Mouse (Mus musculus) hematopoietic stem cell, adult 5-6 weeks (primary cell): Measurements from ENCODE around the gene BC052040. TPM values are rescaled to one million over a fixed set of nuclear protein-coding genes. Genes with fewer than 3 reads are reported as not detected.

Source experiments
- ATAC-seq, 2 experiments: fragments of 125-278 bp in 1 of 2; replicated peaks in 1 of 2; 2 replicates each; pipeline ENCODE4 v1.8.0; 2016 to 2017; ENCODE audit warnings: inconsistent platforms in 2 of 2, mild to moderate bottlenecking in 2 of 2, moderate number of reproducible peaks in 2 of 2, low read depth in 1 of 2, moderate TSS enrichment in 1 of 2; ENCODE audit not compliant: low FRiP score in 2 of 2, poor library complexity in 2 of 2, severe bottlenecking in 2 of 2, insufficient read depth in 1 of 2, low TSS enrichment in 1 of 2
- total RNA-seq: library from RNA; stranded (forward); fragments of 172-1452, 232-1000 nt; gene quantifications from 2 replicates; pipeline ENCODE4 v1.2.3, GENCODE M21; 2017

Gene BC052040
- total RNA-seq, 1 experiment from 2014 or later, result 8.2 TPM

DNA sequence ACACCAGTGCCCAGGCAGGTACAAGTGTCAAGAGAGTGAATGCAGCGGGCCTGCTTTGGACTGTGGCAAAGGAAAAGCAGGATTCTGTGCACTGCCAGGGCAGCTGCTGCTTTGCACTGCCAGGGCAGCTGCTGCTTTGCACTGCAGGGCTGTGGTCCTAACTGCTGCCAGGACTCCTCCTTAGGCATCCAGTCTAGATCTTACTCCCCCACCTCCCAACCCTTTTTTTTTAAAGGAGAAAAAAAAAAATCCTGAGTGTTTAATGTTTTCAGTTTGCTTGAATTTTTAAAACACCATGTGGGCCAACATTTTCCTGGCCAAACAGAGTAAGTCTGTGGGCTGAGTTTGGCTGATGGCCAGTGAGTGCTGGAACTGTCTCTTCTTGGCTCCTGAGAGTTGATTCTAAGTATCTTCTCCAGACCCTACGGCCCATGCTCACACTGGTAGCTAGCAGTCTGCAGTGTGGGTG is 11.2 kb downstream of the BC052040 start:
- no peak for ATAC-seq

DNA sequence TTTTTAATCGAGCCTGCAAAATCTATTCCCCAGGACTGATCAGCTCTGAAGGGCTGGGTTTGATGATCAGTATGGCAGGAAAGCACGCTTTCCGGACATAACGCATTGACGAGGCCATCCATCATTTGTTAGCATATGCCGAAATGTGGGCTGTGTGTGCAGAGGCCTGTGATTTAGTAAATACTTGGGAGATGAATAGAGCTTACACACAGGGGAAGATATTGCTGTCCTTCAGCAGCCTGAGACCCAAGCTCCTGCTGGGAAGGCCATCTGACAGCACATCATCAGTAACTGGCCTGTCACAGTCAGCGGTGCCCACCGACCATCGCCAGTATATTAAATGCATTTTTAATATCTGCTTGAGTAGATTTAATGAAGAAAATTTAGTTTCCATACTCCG is 15.5 kb downstream of the BC052040 start:
- ATAC-seq, result 0 out of 4 replicates have a peak, but pooled peaks of 1 of the 2 experiments have one; percentile 10

DNA sequence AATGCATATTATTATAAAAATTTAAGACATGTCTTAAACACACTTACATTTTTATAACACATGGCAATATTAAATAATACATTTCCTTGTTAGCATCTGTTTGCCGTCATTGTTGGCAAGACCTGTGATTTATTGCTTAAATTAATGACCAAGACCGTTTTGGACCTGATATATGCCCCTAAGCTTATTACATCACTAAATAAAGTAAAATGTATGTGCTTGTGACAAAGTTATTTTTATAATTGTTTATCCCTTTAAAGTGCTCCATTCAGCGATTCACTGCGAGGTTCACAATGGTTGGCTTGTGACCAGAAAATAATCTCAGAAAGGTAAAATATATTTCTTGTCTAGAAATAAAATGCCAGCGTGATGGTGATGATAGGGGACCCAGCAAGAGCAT is 16.8 kb downstream of the BC052040 start:
- no peak for ATAC-seq

DNA sequence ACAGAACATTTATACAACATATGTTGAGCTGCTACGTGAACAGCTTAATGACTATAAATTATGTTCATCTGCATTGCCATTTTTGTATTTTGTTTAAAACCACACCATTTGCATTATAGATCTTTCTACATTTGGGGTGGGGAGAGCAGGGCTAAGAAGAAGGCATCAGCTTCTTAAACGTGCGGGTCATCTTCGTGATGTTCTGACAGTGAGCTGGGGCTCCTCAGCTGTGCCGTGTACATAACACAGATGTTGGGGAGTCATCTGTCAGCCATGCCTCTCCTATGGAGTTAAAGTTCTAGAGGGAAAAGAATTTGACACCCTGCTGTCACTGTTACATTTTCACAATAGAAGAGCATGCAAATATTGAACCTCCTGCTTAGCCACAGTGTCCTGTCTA is 19.2 kb downstream of the BC052040 start:
- ATAC-seq, result no peak

DNA sequence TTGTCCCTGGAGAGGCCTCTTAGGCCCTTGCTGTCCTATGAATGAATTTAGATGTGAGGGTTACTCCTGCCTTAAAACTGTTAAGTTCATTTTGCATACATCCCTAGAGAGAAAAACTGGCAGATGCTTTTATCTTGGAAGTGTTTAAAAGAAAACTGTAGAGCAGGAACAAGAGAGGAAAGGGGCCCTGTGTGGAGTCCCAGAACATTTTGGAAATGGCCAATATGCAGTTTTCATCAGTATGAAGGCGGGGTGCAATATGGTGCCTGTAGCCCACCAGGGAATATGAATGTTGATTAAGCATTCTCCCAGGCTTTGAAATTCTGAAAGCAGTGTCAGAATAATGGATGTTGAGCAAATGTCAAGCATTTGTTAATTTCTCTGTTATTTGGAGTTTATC is 19.8 kb downstream of the BC052040 start:
- no peak for ATAC-seq

DNA sequence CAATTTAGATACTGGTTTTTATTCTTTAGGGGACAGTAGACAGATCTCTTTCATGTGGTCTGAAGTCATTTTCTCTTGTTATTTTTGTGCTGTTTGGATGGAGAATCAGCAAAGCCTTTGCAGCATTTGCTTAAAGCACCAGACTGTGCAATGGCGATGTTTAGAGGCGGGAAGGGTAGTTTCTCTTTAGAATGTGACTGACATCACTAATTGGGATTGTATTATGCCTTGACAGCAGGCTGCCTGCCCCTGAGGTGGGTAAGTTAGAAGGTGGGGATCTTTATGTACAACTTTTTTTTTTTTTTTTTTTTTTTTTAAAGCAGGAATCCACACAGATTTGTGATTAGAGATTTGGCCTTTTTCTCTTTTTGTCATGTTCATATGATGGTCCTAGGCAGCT is 20.6 kb downstream of the BC052040 start:
- no peak for ATAC-seq

DNA sequence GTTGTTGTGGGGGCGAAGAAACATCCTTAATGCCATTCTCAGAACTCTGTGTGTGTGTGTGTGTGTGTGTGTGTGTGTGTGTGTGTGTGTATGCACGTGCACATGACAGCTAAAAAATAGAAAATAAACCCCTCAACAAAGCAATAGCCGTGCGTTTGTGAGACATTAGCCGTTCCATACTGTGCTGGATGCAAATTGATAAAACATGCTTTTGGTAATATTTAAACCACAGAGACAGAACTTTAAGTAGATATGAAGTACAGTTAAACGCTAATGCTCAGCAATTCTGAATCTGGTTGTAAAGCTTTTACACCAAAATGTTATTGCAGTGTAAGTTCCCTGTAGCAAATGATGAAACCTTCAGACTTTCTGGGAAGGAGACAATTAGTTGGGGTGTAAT is 22.6 kb downstream of the BC052040 start:
- ATAC-seq, result no peak

DNA sequence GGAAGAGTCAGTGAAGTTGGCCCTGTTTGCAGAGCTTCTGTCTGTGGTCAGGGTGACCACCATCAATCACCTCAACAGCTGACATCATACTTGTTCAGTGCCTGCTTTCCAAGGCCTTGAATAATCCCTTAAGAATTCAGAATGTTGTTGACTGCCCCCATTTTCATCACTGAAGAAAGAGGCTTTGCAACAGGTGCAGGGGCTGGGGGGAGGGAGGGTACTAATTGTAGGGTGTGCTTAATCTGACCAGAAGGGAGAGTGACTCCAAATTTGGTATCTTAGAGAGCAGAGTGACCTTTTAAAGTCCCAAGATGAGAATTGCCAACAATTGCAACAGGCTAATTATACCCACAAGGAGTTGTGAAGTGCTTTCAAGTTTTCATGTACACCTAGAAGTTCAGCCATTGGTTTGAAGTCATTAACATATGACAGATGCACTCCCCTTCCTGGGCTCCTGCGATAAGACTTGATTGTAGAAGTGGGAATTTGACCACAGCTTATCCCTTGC is 24.4 kb downstream of the BC052040 start:
- ATAC-seq, result 0 out of 4 replicates have a peak, but pooled peaks of 1 of the 2 experiments have one; percentile 27

DNA sequence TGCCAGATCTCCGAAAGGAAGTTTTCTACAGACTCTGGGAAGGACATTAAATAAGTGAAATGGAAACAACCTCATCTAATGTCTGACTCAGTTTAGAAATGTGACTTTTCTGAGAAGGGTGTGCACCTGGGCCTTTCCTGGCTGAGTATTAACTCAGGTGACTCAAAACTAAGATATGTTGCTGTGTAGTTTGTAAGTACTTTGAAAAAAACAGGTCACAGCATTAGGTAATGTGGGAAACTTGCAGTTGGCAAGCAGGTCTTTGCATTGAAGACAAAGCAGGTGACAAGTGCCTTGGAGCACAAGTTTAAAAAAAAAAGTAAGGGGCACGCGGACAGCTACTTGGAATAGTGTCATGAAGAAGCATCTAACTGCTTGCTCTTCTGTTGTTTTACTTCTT is 27.5 kb downstream of the BC052040 start:
- no peak for ATAC-seq

DNA sequence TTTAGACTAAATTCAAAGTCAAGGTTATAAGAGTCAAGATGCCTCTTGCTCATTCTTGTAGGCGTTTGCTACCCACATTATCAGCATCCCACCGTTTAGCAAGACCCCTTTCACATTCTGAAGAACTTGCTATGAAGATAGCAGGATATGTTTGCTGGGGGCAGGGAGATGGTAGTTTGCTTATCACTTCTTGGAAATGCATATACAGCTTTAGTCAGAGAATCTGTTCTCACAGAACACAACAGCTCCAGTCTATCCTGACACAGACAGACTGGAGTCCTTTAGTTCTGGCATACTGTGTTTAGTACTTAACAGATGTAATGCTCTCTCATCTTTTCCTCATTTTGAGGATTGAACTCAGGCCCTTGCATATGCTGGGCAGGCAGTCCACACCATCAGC is 28.6 kb downstream of the BC052040 start:
- ATAC-seq, result no peak

DNA sequence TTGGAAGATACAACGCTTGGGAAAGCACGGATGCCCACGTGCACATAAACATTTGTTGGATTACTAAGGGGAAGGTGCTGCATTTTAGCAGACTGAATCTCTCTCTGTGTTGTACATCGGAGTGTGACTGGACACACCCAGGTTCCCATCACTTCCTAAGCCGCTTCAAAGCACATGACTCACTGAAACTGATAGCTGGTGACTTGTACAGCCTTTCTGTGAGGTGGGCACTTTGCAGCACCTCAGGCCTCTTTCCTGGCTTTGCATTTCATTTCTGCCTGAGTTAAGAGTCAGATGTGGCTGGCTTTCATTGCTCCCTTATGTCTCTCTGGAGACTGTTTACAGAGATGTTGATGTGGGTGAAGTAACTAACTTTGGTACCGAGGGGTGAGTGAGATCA is 29.0 kb downstream of the BC052040 start:
- ATAC-seq, result no peak

DNA sequence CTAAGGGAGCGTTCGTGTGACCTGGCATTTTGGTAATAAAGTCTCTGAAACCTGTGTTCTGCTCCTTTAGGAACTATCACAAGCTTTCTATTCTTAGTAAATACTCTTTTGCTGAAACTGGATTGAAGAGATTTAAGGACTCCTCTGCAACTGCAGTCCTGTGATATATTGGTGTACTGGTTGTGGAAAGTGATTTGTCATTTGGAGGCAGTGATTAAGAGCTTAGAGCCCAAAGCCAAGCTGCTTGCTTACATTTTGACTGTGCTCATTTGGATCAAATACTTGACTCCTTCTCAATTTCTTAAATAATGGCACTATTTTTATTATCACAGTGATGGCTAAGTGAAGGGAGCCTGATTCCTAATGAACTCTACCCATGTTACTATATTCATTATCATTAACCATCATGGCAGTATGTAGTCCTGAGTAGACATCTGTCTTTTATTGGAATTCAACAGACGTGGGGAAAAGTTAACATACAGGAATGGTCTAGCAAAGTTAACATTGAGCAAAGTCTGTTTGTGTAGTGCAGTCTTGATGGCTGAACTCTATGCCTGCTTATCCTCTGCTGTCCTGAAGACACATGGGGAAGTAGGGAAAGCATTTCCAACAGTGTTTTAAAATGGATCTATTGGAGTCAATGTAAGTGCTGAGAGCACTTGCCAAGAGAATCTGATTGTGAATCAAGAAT is 32.5 kb downstream of the BC052040 start:
- ATAC-seq, result no peak

DNA sequence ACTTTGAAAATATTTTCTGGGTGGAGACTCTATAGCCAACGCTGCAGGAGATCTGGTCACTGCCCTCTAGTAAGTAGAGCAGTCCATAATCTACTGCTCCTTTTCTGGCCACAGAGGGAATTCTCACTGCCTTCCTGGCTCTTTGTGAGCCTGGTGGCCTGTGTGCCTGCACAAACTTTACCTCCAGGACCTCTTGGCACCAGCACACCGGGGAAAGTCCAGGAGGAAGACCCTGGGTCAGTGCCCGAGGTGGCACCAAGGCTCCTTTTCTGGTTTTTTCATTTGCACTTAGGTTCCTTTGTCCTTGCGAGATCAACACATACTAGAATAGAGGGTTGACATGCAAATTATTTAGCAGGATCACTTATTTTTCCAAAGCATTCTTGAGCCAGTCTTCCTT is 47.0 kb downstream of the BC052040 start:
- ATAC-seq, result no peak

DNA sequence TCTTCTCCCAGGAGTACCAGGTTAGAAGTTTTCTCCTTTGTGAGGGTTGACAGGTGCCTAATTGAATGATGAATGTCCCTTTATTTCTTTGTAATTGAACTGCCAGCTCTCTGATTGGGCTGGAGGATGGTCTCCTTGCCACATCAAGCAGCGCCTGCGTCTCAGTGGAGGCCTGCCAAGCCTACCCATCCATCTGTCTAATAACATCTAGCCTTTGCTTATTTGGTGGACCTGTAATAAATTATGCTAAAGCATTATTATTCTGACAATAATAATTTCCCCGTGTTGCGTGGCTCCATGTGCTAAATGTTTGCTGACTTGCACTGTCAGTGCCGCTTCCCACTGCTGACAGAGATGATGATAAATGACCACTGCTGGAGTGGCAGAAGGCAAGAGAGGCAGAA is 49.5 kb downstream of the BC052040 start:
- no peak for ATAC-seq

DNA sequence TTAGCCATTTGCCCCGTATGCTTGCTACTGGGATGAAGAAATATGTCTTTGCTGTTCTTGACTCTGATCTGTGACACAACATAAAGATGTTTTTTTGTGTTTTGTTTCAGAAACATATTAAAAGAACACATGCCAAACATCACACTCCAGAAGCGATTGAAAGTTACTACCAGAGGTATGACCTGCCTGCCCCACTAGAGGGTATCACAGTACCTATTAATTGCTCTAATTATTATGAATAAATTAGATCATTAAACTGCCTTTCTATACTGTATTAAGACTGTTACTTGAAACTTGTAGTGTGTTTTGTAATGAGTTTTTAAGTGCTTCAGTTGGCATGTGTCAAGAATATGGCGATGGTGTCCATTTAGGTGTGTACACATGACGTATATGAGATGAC is 50.3 kb downstream of the BC052040 start:
- ATAC-seq, result no peak

DNA sequence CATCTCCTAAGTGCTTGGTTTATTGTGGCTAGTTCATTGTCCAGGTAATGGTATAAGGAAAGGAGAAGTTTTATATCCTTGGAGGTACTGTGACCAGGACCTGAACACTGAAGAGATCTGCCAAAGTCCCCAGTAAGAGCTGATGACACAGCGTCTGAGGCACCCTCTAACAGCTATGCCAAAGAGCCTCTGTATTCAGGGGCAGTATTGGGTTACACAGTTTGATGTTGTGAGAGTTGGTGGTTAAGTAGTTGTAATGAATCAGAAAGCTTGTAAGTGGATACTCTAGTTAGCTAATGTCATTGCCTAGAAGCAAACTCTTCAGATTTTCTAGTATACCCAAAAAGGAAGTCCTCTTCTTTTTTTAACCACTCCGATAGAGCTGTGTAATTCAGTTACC is 68.7 kb downstream of the BC052040 start:
- no peak for ATAC-seq

DNA sequence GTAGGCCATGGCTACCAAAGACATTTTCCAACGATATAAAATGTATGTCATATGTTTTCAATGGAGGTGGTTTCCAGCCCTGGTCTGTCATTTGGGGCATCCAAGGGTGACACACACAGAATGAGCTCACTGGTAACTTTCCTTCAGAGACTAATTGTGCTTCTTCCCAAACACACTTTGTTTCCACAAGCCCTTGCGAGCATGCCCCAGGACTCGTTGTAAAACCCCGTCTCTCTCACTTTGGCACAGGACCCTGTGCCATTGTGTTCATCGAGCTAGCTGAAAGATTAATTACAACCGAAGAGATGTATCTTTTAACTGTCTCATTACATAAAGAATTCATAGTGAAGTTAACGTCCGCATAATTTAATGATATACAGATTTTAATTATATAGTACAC is 78.2 kb downstream of the BC052040 start:
- ATAC-seq, result no peak

DNA sequence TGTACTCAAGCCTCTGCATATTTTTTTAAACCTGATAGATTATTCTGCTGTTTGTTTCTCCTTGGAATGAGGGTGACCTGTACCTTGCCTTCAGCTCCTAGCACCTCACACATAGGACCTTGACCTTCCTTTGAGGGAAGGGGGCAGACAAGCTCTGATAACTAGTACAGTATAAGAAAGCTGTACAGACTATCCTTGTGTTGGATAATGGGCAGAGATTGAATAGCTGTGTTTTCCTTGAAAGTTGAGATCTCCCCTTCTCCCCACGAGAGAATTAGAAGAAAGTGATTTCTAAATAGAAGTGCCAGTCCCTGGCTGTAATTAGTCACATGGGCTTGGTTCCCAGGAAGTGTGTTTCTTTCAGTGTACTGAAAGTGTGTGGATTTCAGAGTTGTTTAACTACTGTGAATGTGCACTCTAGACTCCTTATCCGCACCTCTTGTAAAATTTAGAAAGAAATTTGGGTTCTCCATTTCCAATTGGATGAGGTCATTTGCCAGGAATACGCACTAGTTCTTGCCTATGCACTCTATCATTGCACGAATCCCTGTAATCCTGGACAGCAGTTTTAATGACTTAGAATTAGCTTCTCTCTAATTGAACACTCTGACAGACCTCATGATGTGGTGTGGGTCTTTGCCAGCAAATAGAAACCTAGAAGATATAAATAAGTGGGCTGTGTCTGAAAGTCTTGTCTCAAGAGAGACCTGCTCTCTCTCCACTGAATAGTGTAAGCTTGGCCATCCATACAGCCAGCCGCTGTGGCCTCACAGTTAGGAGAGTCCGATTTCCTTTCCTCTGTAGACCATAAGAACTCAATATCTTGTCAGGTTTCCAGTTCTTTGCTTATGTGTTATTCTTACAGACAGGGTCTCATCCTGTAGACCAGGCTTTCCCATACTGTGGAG is 79.0 kb downstream of the BC052040 start:
- no peak for ATAC-seq
